Mouse (Mus musculus): ENCODE measurements around the gene Kif14.

Gene Kif14

GRCm38 (mm10) chr1:136557436-136557835 is 91.3 kb downstream of the Kif14 start:
- no peak for DNase-seq

GRCm38 (mm10) chr1:136558762-136559161 is 92.6 kb downstream of the Kif14 start:
- DNase-seq, result no peak

GRCm38 (mm10) chr1:136559284-136559683 is 93.1 kb downstream of the Kif14 start:
- DNase-seq, result no peak

- DNase-seq, result peak in 1 of 2 experiments; percentile 33
Measured at GRCm38 (mm10) chr1:136559774-136560173, 93.6 kb downstream of the Kif14 start.

GRCm38 (mm10) chr1:136561823-136562222 is 95.7 kb downstream of the Kif14 start:
- DNase-seq, result peak; percentile 22 to 68

GRCm38 (mm10) chr1:136563149-136563548 is 97.0 kb downstream of the Kif14 start:
- no peak for DNase-seq

GRCm38 (mm10) chr1:136564963-136565362 is 98.8 kb downstream of the Kif14 start:
- no peak for DNase-seq

- DNase-seq, result no peak
Measured at GRCm38 (mm10) chr1:136566386-136566785, 100.2 kb downstream of the Kif14 start.

- DNase-seq, result no peak
Measured at GRCm38 (mm10) chr1:136567641-136568040, 101.5 kb downstream of the Kif14 start.

GRCm38 (mm10) chr1:136568738-136569194 is 102.6 kb downstream of the Kif14 start:
- no peak for DNase-seq

GRCm38 (mm10) chr1:136569206-136569605 is 103.1 kb downstream of the Kif14 start:
- DNase-seq, result no peak

GRCm38 (mm10) chr1:136569626-136570297 is 103.6 kb downstream of the Kif14 start:
- no peak for DNase-seq

- no peak for DNase-seq
Measured at GRCm38 (mm10) chr1:136570298-136570653, 104.1 kb downstream of the Kif14 start.

- DNase-seq, result no peak
Measured at GRCm38 (mm10) chr1:136570976-136571375, 104.8 kb downstream of the Kif14 start.

GRCm38 (mm10) chr1:136571530-136571929 is 105.4 kb downstream of the Kif14 start:
- DNase-seq, result no peak

- DNase-seq, result no peak
Measured at GRCm38 (mm10) chr1:136577890-136578663, 111.9 kb downstream of the Kif14 start.

- no peak for DNase-seq
Measured at GRCm38 (mm10) chr1:136579360-136579759, 113.2 kb downstream of the Kif14 start.

GRCm38 (mm10) chr1:136580266-136580665 is 114.1 kb downstream of the Kif14 start:
- DNase-seq, result no peak
